Mouse (Mus musculus): ENCODE data around the gene Trhr2. TPM values are rescaled to one million over a fixed set of nuclear protein-coding genes. Genes with fewer than 3 reads are reported as not detected.
A peak's percentile ranks its signal among the peaks of the same experiment; 100 is the strongest.

The Trhr2 gene
- total RNA-seq, 1 experiment from 2014 or later, result not detected

DNA sequence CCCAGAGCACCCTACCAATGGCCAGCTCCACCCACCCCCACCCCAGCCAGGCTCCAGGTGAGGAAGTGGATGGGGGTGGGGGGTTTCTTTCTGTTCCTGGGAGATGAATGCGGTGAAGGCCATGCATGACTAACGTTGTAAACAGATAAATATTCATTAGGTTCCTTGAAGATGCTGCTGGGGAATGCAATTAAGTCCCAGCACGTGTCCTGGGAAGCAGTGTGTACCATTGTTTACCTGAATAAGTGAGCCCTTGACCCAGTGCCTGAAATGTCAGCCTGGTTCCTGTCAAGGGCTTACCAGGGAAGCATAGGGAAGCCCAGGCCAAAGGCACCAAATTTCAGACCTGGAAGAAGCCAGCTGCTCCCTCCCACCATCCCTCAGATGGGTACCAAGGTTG lies 40.0 kb downstream of the Trhr2 start:
- no peak for ATAC-seq (replicated peaks in 1 of 2; ENCODE audit: insufficient read depth in 1 of 2, low FRiP score in 2 of 2, low TSS enrichment in 1 of 2, low read depth in 1 of 2, poor library complexity in 2 of 2, severe bottlenecking in 2 of 2)

GRCm38 (mm10) chr8:122319708-122320075 lies 40.9 kb downstream of the Trhr2 start:
- ATAC-seq (replicated peaks in 1 of 2; ENCODE audit: insufficient read depth in 1 of 2, low FRiP score in 2 of 2, low TSS enrichment in 1 of 2, low read depth in 1 of 2, poor library complexity in 2 of 2, severe bottlenecking in 2 of 2), result no peak

- ATAC-seq (replicated peaks in 1 of 2; ENCODE audit: insufficient read depth in 1 of 2, low FRiP score in 2 of 2, low TSS enrichment in 1 of 2, low read depth in 1 of 2, poor library complexity in 2 of 2, severe bottlenecking in 2 of 2), result no peak
Observed at GRCm38 (mm10) chr8:122319045-122319707, 41.4 kb downstream of the Trhr2 start.

GRCm38 (mm10) chr8:122317918-122318475 lies 42.5 kb downstream of the Trhr2 start:
- 0 out of 4 replicates have a peak, but pooled peaks of 1 of the 2 experiments have one; percentile 8 for ATAC-seq (replicated peaks in 1 of 2; ENCODE audit: insufficient read depth in 1 of 2, low FRiP score in 2 of 2, low TSS enrichment in 1 of 2, low read depth in 1 of 2, poor library complexity in 2 of 2, severe bottlenecking in 2 of 2)

- no peak for ATAC-seq (replicated peaks in 1 of 2; ENCODE audit: insufficient read depth in 1 of 2, low FRiP score in 2 of 2, low TSS enrichment in 1 of 2, low read depth in 1 of 2, poor library complexity in 2 of 2, severe bottlenecking in 2 of 2)
Observed at GRCm38 (mm10) chr8:122316402-122316801, 44.1 kb downstream of the Trhr2 start.

GRCm38 (mm10) chr8:122314899-122315496 lies 45.5 kb downstream of the Trhr2 start:
- ATAC-seq (replicated peaks in 1 of 2; ENCODE audit: insufficient read depth in 1 of 2, low FRiP score in 2 of 2, low TSS enrichment in 1 of 2, low read depth in 1 of 2, poor library complexity in 2 of 2, severe bottlenecking in 2 of 2), result peak; percentile 58 to 63

DNA sequence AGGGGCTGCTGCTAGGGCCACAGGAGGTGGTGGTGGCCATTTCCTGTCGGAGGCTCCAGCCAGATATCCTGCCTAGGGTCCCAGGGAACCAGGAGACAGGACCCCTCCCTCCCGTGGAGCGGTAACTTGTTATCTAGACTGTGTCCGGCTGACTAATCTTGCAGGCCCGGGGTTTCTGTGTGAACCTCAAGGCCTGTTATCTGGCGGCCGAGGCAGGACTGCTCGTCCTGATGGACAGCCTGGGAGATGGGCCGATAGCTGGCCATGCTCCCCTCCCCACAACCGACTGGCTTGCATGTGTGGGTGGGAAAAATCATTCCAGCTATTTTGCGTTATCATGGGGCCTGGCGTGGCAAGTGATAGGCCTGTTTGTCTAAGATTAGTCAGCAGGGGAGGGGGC lies 47.2 kb downstream of the Trhr2 start:
- no peak for ATAC-seq (replicated peaks in 1 of 2; ENCODE audit: insufficient read depth in 1 of 2, low FRiP score in 2 of 2, low TSS enrichment in 1 of 2, low read depth in 1 of 2, poor library complexity in 2 of 2, severe bottlenecking in 2 of 2)

DNA sequence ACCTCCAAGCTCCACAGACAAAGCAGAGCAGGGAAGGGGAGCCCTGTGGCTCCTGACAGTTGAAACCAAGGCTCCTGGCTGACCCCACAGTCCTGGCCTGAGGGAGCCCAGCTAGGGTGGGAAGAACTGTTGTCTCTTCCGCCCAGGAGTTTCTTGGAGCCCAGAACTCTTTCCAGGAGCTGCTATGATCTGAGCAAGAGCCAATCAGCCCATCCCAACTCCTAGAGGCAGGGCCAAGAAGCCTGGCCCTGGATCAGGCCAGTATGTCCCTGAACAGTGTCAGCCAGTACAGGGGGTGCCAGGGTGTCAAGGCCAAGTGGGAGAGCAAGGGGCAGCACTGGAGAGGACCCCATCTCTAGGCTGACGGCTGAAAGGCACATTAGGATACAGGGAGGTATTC lies 48.0 kb downstream of the Trhr2 start:
- no peak for ATAC-seq (replicated peaks in 1 of 2; ENCODE audit: insufficient read depth in 1 of 2, low FRiP score in 2 of 2, low TSS enrichment in 1 of 2, low read depth in 1 of 2, poor library complexity in 2 of 2, severe bottlenecking in 2 of 2)

DNA sequence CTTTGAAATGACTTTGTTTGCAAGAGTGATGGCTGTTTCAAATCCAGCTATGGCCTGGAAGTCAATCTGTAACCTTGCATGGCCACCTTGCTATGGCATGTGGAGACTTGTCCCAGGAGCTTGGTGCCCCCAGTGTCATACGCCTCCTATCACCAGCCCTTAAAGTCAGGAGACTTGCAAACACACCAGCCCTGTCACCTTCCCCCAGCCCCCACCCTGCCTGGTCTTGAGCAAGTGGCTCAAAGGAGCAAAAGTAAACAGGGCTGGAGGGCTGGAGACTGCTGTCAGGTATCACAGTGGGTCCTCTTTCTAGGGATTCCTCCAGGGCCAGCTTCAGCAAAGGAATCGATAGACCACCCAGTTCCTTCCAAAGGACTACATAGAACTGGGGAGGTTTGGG lies 49.4 kb downstream of the Trhr2 start:
- ATAC-seq (replicated peaks in 1 of 2; ENCODE audit: insufficient read depth in 1 of 2, low FRiP score in 2 of 2, low TSS enrichment in 1 of 2, low read depth in 1 of 2, poor library complexity in 2 of 2, severe bottlenecking in 2 of 2), result no peak

DNA sequence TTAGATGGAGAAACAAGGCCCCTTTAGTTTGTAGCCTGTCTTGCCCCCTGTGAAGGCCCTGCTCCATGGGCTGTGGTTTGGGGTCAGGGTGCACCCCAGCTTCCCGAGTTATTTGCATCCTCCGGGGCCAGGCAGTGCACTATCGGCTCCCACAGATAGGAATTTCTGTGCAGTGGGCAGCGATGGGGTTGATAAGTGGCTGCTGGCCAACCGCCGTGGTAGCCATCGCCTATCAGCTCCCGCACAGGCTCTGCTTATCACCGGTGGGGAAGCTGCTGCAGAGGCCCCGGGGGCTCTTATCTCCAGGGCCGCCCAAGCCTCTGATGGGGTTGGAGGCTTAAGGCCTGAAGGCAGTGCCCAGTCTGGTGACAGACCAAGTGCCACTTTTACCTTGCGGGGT lies 51.3 kb downstream of the Trhr2 start:
- peak; percentile 47 to 51; a peak in 3 of 4 replicates for ATAC-seq (replicated peaks in 1 of 2; ENCODE audit: insufficient read depth in 1 of 2, low FRiP score in 2 of 2, low TSS enrichment in 1 of 2, low read depth in 1 of 2, poor library complexity in 2 of 2, severe bottlenecking in 2 of 2)

DNA sequence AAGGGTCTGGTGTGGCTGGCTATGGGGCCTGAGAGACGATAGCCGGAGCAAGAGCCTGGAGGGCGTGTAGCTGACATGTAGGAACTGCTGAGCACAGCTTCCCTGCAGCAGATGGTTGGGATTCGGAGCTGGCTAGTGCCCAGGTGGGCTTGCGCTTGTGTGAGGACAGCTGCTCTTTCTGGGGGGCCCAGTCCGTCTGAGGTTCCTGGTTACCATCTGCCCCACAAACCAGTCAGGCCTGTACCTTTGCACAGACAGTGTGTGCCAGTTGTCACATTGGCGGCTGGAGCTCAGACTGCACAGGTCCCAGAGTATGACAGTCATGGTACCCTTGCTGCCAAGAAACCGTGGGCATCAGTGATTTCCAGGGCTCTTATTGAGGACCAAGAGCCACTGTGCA lies 52.7 kb downstream of the Trhr2 start:
- ATAC-seq (replicated peaks in 1 of 2; ENCODE audit: insufficient read depth in 1 of 2, low FRiP score in 2 of 2, low TSS enrichment in 1 of 2, low read depth in 1 of 2, poor library complexity in 2 of 2, severe bottlenecking in 2 of 2), result no peak

Other genes starting within 250 kb of the Trhr2 start
- gene Zfpm1, start 78.6 kb downstream of the Trhr2 start, total RNA-seq (2017), result 21.8 and 70.4 TPM in 2 replicates
- gene Zc3h18, start 15.9 kb upstream of the Trhr2 start, total RNA-seq (2017), result 71.2 and 73.6 TPM in 2 replicates
- gene Il17c, start 61.3 kb upstream of the Trhr2 start, total RNA-seq (2017), result not detected in 2 replicates
- 35.2 and 89.7 TPM in 2 replicates for gene Cyba, start 72.2 kb upstream of the Trhr2 start, total RNA-seq (2017)
- 4.8 and 6.7 TPM in 2 replicates for gene Mvd, start 82.7 kb upstream of the Trhr2 start, total RNA-seq (2017)
- gene Snai3, start 100.0 kb upstream of the Trhr2 start, total RNA-seq (2017), result not detected in 2 replicates
- 49.4 and 52.2 TPM in 2 replicates for gene Rnf166, start 115.3 kb upstream of the Trhr2 start, total RNA-seq (2017)
- 10.0 and 10.2 TPM in 2 replicates for gene Ctu2, start 115.4 kb upstream of the Trhr2 start, total RNA-seq (2017)
- gene Piezo1, start 190.6 kb upstream of the Trhr2 start, total RNA-seq (2017), result 12.9 and 23.6 TPM in 2 replicates
- gene Cdt1, start 207.3 kb upstream of the Trhr2 start, total RNA-seq (2017), result 30.8 and 33.1 TPM in 2 replicates
- 80.7 and 87.1 TPM in 2 replicates for gene Aprt, start 216.2 kb upstream of the Trhr2 start, total RNA-seq (2017)